Mouse (Mus musculus) urinary bladder, postnatal 14 days (tissue): ENCODE measurements around the gene Plekha7.
"Not testable (repeated sequence)": the region's sequence is repeated elsewhere in the genome, so short reads cannot be mapped to it uniquely, and the experiment has no call there.

Source experiments
- DNase-seq: peaks from one replicate; pipeline ENCODE4 v3.0.0; 2021; ENCODE audit warnings: low spot score

The Plekha7 gene

GRCm38 (mm10) chr7:116127052-116127451 is 181.1 kb downstream of the Plekha7 start:
- DNase-seq = no peak

GRCm38 (mm10) chr7:116125671-116126070 is 182.5 kb downstream of the Plekha7 start:
- DNase-seq = no peak

- no peak for DNase-seq
Measured at GRCm38 (mm10) chr7:116124057-116124456, 184.1 kb downstream of the Plekha7 start.

GRCm38 (mm10) chr7:116123597-116123985 is 184.6 kb downstream of the Plekha7 start:
- DNase-seq = no peak

- no peak for DNase-seq
Measured at GRCm38 (mm10) chr7:116122981-116123596, 185.1 kb downstream of the Plekha7 start.

- DNase-seq = no peak
Measured at GRCm38 (mm10) chr7:116121202-116121601, 187.0 kb downstream of the Plekha7 start.

- DNase-seq = no peak
Measured at GRCm38 (mm10) chr7:116120737-116121136, 187.4 kb downstream of the Plekha7 start.

GRCm38 (mm10) chr7:116119306-116119857 is 188.8 kb downstream of the Plekha7 start:
- no peak for DNase-seq

- DNase-seq = no peak
Measured at GRCm38 (mm10) chr7:116115991-116116390, 192.2 kb downstream of the Plekha7 start.

- no peak for DNase-seq
Measured at GRCm38 (mm10) chr7:116115216-116115930, 192.8 kb downstream of the Plekha7 start.

GRCm38 (mm10) chr7:116111546-116111945 is 196.6 kb downstream of the Plekha7 start:
- DNase-seq = no peak

GRCm38 (mm10) chr7:116110661-116111060 is 197.5 kb downstream of the Plekha7 start:
- DNase-seq = no peak

- DNase-seq = no peak
Measured at GRCm38 (mm10) chr7:116103091-116103490, 205.1 kb downstream of the Plekha7 start.

GRCm38 (mm10) chr7:116099952-116100528 is 208.1 kb downstream of the Plekha7 start:
- peak; percentile 20 for DNase-seq

GRCm38 (mm10) chr7:116093466-116093850 is 214.7 kb downstream of the Plekha7 start:
- no peak for DNase-seq

- peak; percentile 94 for DNase-seq
Measured at GRCm38 (mm10) chr7:116092710-116093465, 215.3 kb downstream of the Plekha7 start.

- DNase-seq = not testable (repeated sequence)
Measured at GRCm38 (mm10) chr7:116084366-116084765, 223.8 kb downstream of the Plekha7 start, which contains the start of gene Gm4353. Gene Gm4353 (minus strand): TSS chr7:116084635.
